Mouse (Mus musculus): ENCODE measurements around the gene Naa15. TPM values are rescaled to one million over a fixed set of nuclear protein-coding genes. Genes with fewer than 3 reads are reported as not detected.
"Not testable (repeated sequence)": the region's sequence is repeated elsewhere in the genome, so short reads cannot be mapped to it uniquely, and the experiment has no call there.

Naa15 gene
- total and polyA plus RNA-seq, 3 experiments, result 27.6 to 95.3 (median 59.0) TPM

- DNase-seq (ENCODE audit: extremely low read depth), result no peak
- no peaks in the 10 kb centered on the region for H3K27me3 ChIP-seq (replicated peaks)
- peaks cover 15 to 30% of the 10 kb centered on the region in 2 experiments for H3K36me3 ChIP-seq (replicated peaks in 1 of 2; ENCODE audit: control insufficient read depth in 1 of 2, insufficient read depth in 1 of 2, low read length in 1 of 2)
- H3K4me3 ChIP-seq (replicated peaks in 1 of 3; ENCODE audit: low read depth in 2 of 3, low read length in 2 of 3, poor library complexity in 1 of 3), result no peak overlapping the region
- dilution Hi-C loops (cut with MboI; ENCODE audit: extremely low pct_ligation_motif_present, extremely low pct_unique_long_range_greater_than_20kb, low sequenced_read_pairs) (no loop called here), in situ Hi-C loops (cut with MboI; ENCODE audit: low pct_ligation_motif_present, low pct_unique_long_range_greater_than_20kb, low sequenced_read_pairs) (no loop called here)
- no peaks in the 10 kb centered on the region for H3K9me3 ChIP-seq (replicated peaks; ENCODE audit: low read length)
- H3K27ac ChIP-seq (ENCODE audit: insufficient read depth, low read depth), result no peak overlapping the region
- peak overlapping the region; percentile 5; the same call in 1 of the 2 replicates for H3K4me2 ChIP-seq (ENCODE audit: insufficient read depth, low read depth, poor library complexity, severe bottlenecking)
- H3K79me2 ChIP-seq (replicated peaks; ENCODE audit: control insufficient read depth, extremely low read depth, insufficient read depth, poor library complexity, severe bottlenecking), result no peaks in the 10 kb centered on the region
- no peak overlapping the region for H3K9ac ChIP-seq (ENCODE audit: insufficient read depth, low read depth)
- H3K4me1 ChIP-seq (ENCODE audit: control insufficient read depth in 1 of 2, insufficient read depth in 2 of 2), result peaks cover 2 to 13% of the 10 kb centered on the region in 2 experiments; a peak in 2 of 4 replicates
- TF ChIP-seq SMC3 (IDR thresholded peaks at IDR 0.05; ENCODE audit: low read depth, low read length) (no peak), RAD21 (IDR thresholded peaks at IDR 0.05; ENCODE audit: low read depth, low read length) (no peak), E2F4 (IDR thresholded peaks at IDR 0.05; ENCODE audit: insufficient replicate concordance, low read depth, low read length) (no peak), BHLHE40 (IDR thresholded peaks at IDR 0.05; ENCODE audit: low read depth, low read length) (no peak), MAZ (IDR thresholded peaks at IDR 0.05; ENCODE audit: low read depth, low read length) (no peak), KAT2A (IDR thresholded peaks at IDR 0.05; ENCODE audit: insufficient replicate concordance, low read length) (no peak), SIN3A (IDR thresholded peaks at IDR 0.05; ENCODE audit: low read length) (no peak), MYC (IDR thresholded peaks at IDR 0.05; ENCODE audit: low read depth, low read length) (no peak), USF2 (conservative IDR thresholded peaks at IDR 0.05; ENCODE audit: low read depth, low read length) (no peak), GABPA (IDR thresholded peaks at IDR 0.05; ENCODE audit: insufficient replicate concordance, low read depth, low read length) (no peak), MAFK (IDR thresholded peaks at IDR 0.05; ENCODE audit: insufficient replicate concordance, low read length) (no peak), ETS1 (conservative IDR thresholded peaks at IDR 0.05; ENCODE audit: low read depth, low read length) (no peak), NRF1 (IDR thresholded peaks at IDR 0.05; ENCODE audit: low read depth, low read length) (no peak), MAX (IDR thresholded peaks at IDR 0.05; ENCODE audit: low read length) (no peak), UBTF (IDR thresholded peaks at IDR 0.05; ENCODE audit: low read depth, low read length) (no peak), NELFE (IDR thresholded peaks at IDR 0.05; ENCODE audit: low read depth, low read length) (no peak), POLR2A (IDR thresholded peaks at IDR 0.05; ENCODE audit: low read depth, low read length) (no peak), RCOR1 (conservative IDR thresholded peaks at IDR 0.05; ENCODE audit: low read depth, low read length) (no peak), MEF2A (IDR thresholded peaks at IDR 0.05; ENCODE audit: borderline replicate concordance, low read depth, low read length) (no peak), CTCF (conservative IDR thresholded peaks at IDR 0.05 in 1 of 2, IDR thresholded peaks at IDR 0.05 in 1 of 2; ENCODE audit: low read depth in 2 of 2, low read length in 2 of 2) (no peak)
These were observed 14.3 kb upstream of the Naa15 start for GRCm38 (mm10) chr3:51400682-51401081.

GRCm38 (mm10) chr3:51402054-51402453 is 12.9 kb upstream of the Naa15 start:
- H3K27ac ChIP-seq (ENCODE audit: insufficient read depth, low read depth); in situ Hi-C loops (cut with MboI; ENCODE audit: low pct_ligation_motif_present, low pct_unique_long_range_greater_than_20kb, low sequenced_read_pairs); H3K79me2 ChIP-seq (replicated peaks; ENCODE audit: control insufficient read depth, extremely low read depth, insufficient read depth, poor library complexity, severe bottlenecking); H3K9ac ChIP-seq (ENCODE audit: insufficient read depth, low read depth); dilution Hi-C loops (cut with MboI; ENCODE audit: extremely low pct_ligation_motif_present, extremely low pct_unique_long_range_greater_than_20kb, low sequenced_read_pairs); H3K27me3 ChIP-seq (replicated peaks); DNase-seq (ENCODE audit: extremely low read depth); H3K4me2 ChIP-seq (ENCODE audit: insufficient read depth, low read depth, poor library complexity, severe bottlenecking); H3K9me3 ChIP-seq (replicated peaks; ENCODE audit: low read length); H3K4me3 ChIP-seq (replicated peaks in 1 of 3; ENCODE audit: low read depth in 2 of 3, low read length in 2 of 3, poor library complexity in 1 of 3): not testable (repeated sequence)
- peak in 1 of 2 experiments; percentile 45; a peak in 2 of 4 replicates for TF ChIP-seq CTCF (conservative IDR thresholded peaks at IDR 0.05 in 1 of 2, IDR thresholded peaks at IDR 0.05 in 1 of 2; ENCODE audit: low read depth in 2 of 2, low read length in 2 of 2)
- peaks cover 2 to 19% of the 10 kb centered on the region in 2 experiments; a peak in 3 of 4 replicates for H3K4me1 ChIP-seq (ENCODE audit: control insufficient read depth in 1 of 2, insufficient read depth in 2 of 2)
- peaks cover 24 to 43% of the 10 kb centered on the region in 2 experiments for H3K36me3 ChIP-seq (replicated peaks in 1 of 2; ENCODE audit: control insufficient read depth in 1 of 2, insufficient read depth in 1 of 2, low read length in 1 of 2)

Data from CH12.LX (cell line).